Mouse (Mus musculus) gastrocnemius, adult 8-10 months (tissue): Measurements from ENCODE around the gene Taf1b. TPM values are rescaled to one million over a fixed set of nuclear protein-coding genes. Genes with fewer than 3 reads are reported as not detected.

Source experiments
- DNase-seq, 2 experiments: peaks; one replicate each; pipeline ENCODE4 v3.0.0; 2022; ENCODE audit warnings: low spot score in 2 of 2
- total RNA-seq, 4 experiments: library from RNA; stranded (reverse); gene quantifications; 2 replicates each; pipeline ENCODE4 v1.2.4; 2022

Taf1b gene
- total RNA-seq, 4 experiments from 2014 or later = 5.8 to 8.3 (median 7.0) TPM

- DNase-seq = peak; percentile 57 to 59
Measured at GRCm38 (mm10) chr12:24600806-24601205, 102.6 kb downstream of the Taf1b start.

GRCm38 (mm10) chr12:24603266-24603665 is 105.1 kb downstream of the Taf1b start:
- DNase-seq = peak; percentile 38 to 42

- no peak for DNase-seq
Measured at GRCm38 (mm10) chr12:24606166-24606565, 108.0 kb downstream of the Taf1b start.

Other genes with a start within 250 kb of the Taf1b start
- gene Grhl1, start 73.9 kb downstream of the Taf1b start, total RNA-seq = under 1 TPM in 3 of 4 experiments, not detected in 1; 0.10 to 0.22 (median 0.12) TPM
- 1 to 10 TPM; 3.2 to 4.5 (median 4.2) TPM for gene Klf11, start 152.9 kb downstream of the Taf1b start, total RNA-seq
- 1 to 10 TPM; 1.9 to 3.4 (median 2.9) TPM for gene Cys1, start 183.5 kb downstream of the Taf1b start, total RNA-seq
- gene Rrm2, start 209.9 kb downstream of the Taf1b start, total RNA-seq = under 1 TPM; 0.46 to 0.73 (median 0.50) TPM